Mouse (Mus musculus) liver, adult 2 months (tissue): ENCODE data around the gene Gnb1l.

Experiments used
- CTCF ChIP-seq: fragments of 200-500 bp; IDR thresholded peaks from 2 replicates; pipeline ENCODE4 v1.5.1; 2011; ENCODE audit warnings: low read depth, low read length, control low read depth
- POLR2A ChIP-seq: fragments of 200-500 bp; IDR thresholded peaks from 2 replicates; pipeline ENCODE4 v1.6.1; 2011; ENCODE audit warnings: low read length, control low read depth; ENCODE audit not compliant: insufficient read depth; ENCODE audit errors: extremely low read depth

- TF ChIP-seq POLR2A = no peak
- TF ChIP-seq CTCF = no peak
Observed at GRCm38 (mm10) chr16:18577071-18577470, 78.6 kb downstream of the Gnb1l start.
